Mouse (Mus musculus): Measurements from ENCODE around the gene Usb1. TPM values are rescaled to one million over a fixed set of nuclear protein-coding genes. Genes with fewer than 3 reads are reported as not detected.
A peak's percentile ranks its signal among the peaks of the same experiment; 100 is the strongest.

Usb1 gene
- polyA plus RNA-seq (2015; fragmentation: Nextera tagmentation; extraction: Ambion mirVana) = 42.9 and 45.6 TPM in 2 replicates

DNA sequence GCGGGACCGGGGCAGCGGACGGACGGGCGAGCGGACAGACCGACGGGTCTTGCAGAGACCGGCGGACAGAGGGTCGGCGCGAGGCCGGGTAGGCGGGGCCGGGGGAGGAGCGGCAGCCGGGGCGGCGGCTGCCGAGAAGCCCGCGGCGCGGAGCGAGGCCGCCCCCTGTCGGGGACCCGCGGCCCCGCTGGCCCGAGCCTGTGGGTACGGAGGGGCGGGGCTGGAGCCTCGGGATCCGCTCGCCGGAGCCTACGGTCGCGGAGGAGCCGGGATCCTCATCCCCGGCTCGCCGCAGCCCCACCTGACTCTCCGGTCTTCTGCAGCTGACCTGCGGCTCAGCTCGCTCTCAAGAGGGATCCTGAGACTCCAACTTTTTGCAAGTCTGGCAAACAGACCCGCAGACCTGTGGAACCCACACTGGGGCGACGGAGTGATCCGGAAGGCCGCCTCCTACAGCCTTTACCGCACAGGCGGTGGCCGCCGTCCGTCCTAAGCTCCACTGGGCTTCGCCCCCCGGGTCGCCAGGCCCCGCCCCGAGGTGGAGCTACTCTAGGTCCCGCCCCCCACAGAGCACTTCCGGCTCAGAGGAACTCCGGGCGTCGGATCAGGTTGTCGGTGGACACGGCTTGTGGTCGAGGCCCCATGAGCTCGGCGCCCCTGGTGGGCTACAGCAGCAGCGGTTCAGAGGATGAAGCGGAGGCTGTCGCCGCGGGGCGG, at the start of gene Usb1, which contains the start of gene Zfp319:
Gene Usb1 (plus strand): TSS at position 565 of the 717 bp plus-strand sequence.
Gene Zfp319 (minus strand): TSS at position 231 of the 717 bp plus-strand sequence.
- Histone ChIP-seq H3K9ac (ENCODE audit: low read depth, low read length) (peak within 1 kb of the TSS; percentile 84), H3K9me3 (replicated peaks; ENCODE audit: low read length) (no peaks in the 10 kb centered on the region), H3K27me3 (ENCODE audit: insufficient read depth, low read length) (no peaks in the 10 kb centered on the region), H3K27ac (peak within 1 kb of the TSS; percentile 98), H3K4me3 (replicated peaks; ENCODE audit: low read depth, low read length) (peak within 1 kb of the TSS; percentile 81), H3K4me1 (replicated peaks; ENCODE audit: insufficient read depth, low read length) (peaks cover 5% of the 10 kb centered on the region; the same call in 1 of the 2 replicates), H3K36me3 (ENCODE audit: insufficient read depth, low read length) (peaks cover 27% of the 10 kb centered on the region), H3K4me2 (ENCODE audit: low read length) (peak within 1 kb of the TSS; percentile 86)
- WGBS = under 1% methylated on average over 65 of the region's 80 CpGs
- peak; percentile 97 for DNase-seq (ENCODE audit: low spot score)
- TF ChIP-seq CTCF (IDR thresholded peaks at IDR 0.05; ENCODE audit: low read depth) = peak; percentile 73
- peak; percentile 95 for ATAC-seq (replicated peaks; ENCODE audit: low FRiP score, low read depth)

DNA sequence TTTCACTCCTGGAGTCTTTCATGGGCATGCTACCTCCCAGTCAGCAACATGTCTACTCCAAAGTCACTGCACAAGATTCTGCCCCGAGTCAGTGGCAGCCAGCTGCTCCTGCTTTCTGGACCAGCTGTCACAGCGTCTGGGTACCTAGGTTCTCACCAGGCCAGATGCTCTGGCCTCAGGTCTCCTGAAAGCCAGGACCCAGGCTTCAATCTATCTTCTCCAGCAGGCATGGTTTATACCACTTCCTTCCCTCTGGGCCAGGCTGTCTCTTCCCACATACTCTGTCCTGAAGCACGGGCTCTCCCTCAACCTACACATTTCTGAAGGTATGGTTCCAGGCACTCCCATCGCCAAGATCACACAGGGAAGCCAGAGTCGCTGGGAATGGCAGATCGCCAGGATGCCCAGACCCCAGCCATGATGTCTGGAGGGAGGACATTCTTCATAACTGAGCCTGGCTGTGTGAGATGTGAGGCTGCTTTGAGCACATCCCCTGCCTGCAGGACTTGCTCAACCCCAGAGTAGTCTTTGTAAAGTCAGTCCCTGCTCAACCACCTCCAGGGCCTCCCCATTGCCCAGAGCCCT, 42.9 kb upstream of the Usb1 start:
- no peaks in the 10 kb centered on the region for H3K36me3 ChIP-seq (ENCODE audit: insufficient read depth, low read length)
- no peaks in the 10 kb centered on the region for H3K9me3 ChIP-seq (replicated peaks; ENCODE audit: low read length)
- no peak overlapping the region for H3K4me2 ChIP-seq (ENCODE audit: low read length)
- no peaks in the 10 kb centered on the region; the same call in 1 of the 2 replicates for H3K4me1 ChIP-seq (replicated peaks; ENCODE audit: insufficient read depth, low read length)
- H3K27ac ChIP-seq = no peak overlapping the region
- WGBS = 60% methylated on average over 6 of the region's 6 CpGs
- H3K9ac ChIP-seq (ENCODE audit: low read depth, low read length) = no peak overlapping the region
- H3K27me3 ChIP-seq (ENCODE audit: insufficient read depth, low read length) = no peaks in the 10 kb centered on the region
- TF ChIP-seq CTCF (IDR thresholded peaks at IDR 0.05; ENCODE audit: low read depth) = no peak
- DNase-seq (ENCODE audit: low spot score) (no peak), ATAC-seq (replicated peaks; ENCODE audit: low FRiP score, low read depth) (no peak)
- H3K4me3 ChIP-seq (replicated peaks; ENCODE audit: low read depth, low read length) = no peak overlapping the region

- TF ChIP-seq CTCF (IDR thresholded peaks at IDR 0.05; ENCODE audit: low read depth) = no peak
- no peaks in the 10 kb centered on the region for H3K36me3 ChIP-seq (ENCODE audit: insufficient read depth, low read length)
- ATAC-seq (replicated peaks; ENCODE audit: low FRiP score, low read depth) (peak; percentile 30), DNase-seq (ENCODE audit: low spot score) (peak; percentile 89)
- peak overlapping the region; percentile 47; the same call in 1 of the 2 replicates for H3K9ac ChIP-seq (ENCODE audit: low read depth, low read length)
- no peaks in the 10 kb centered on the region for H3K27me3 ChIP-seq (ENCODE audit: insufficient read depth, low read length)
- H3K9me3 ChIP-seq (replicated peaks; ENCODE audit: low read length) = no peaks in the 10 kb centered on the region
- H3K4me1 ChIP-seq (replicated peaks; ENCODE audit: insufficient read depth, low read length) = no peaks in the 10 kb centered on the region; the same call in 1 of the 2 replicates
- WGBS = 50% methylated on average over 11 of the region's 11 CpGs
- H3K4me2 ChIP-seq (ENCODE audit: low read length) = peak overlapping the region; percentile 62
- peak overlapping the region; percentile 74 for H3K27ac ChIP-seq
- peak overlapping the region; percentile 24 for H3K4me3 ChIP-seq (replicated peaks; ENCODE audit: low read depth, low read length)
Observed at GRCm38 (mm10) chr8:95293172-95293571, 38.9 kb upstream of the Usb1 start.

- H3K36me3 ChIP-seq (ENCODE audit: insufficient read depth, low read length) = no peaks in the 10 kb centered on the region
- no peak for ATAC-seq (replicated peaks; ENCODE audit: low FRiP score, low read depth)
- peak overlapping the region; percentile 74 for H3K27ac ChIP-seq
- peak overlapping the region; percentile 24 for H3K4me3 ChIP-seq (replicated peaks; ENCODE audit: low read depth, low read length)
- H3K9me3 ChIP-seq (replicated peaks; ENCODE audit: low read length) = no peaks in the 10 kb centered on the region
- TF ChIP-seq CTCF (IDR thresholded peaks at IDR 0.05; ENCODE audit: low read depth) = no peak
- peak; percentile 76 for DNase-seq (ENCODE audit: low spot score)
- H3K4me1 ChIP-seq (replicated peaks; ENCODE audit: insufficient read depth, low read length) = no peaks in the 10 kb centered on the region; the same call in 1 of the 2 replicates
- peak overlapping the region; percentile 62 for H3K4me2 ChIP-seq (ENCODE audit: low read length)
- 27% methylated on average over 7 of the region's 7 CpGs for WGBS
- H3K9ac ChIP-seq (ENCODE audit: low read depth, low read length) = peak overlapping the region; percentile 47; the same call in 1 of the 2 replicates
- no peaks in the 10 kb centered on the region for H3K27me3 ChIP-seq (ENCODE audit: insufficient read depth, low read length)
Observed at GRCm38 (mm10) chr8:95293891-95294290, 38.2 kb upstream of the Usb1 start.

DNA sequence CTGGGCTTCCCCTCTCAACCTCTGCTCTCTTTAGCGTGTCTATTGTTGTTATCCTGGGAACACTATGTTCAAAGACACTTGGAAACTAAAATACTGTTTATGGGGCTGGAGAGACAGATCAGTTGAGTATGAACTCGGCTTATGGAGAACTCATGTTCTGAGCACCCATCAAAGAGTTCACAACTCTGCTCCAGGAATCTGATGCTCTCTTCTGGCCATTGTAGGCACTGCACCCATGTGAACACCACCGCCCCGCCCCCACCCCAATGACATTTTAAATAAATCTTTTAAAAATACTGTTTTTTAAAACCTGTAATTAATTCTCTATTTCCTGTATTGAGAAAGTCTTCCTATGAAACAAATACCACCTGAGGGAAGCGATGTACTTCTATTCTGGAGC, 29.7 kb upstream of the Usb1 start:
- H3K27ac ChIP-seq = no peak overlapping the region
- no peak overlapping the region for H3K4me2 ChIP-seq (ENCODE audit: low read length)
- TF ChIP-seq CTCF (IDR thresholded peaks at IDR 0.05; ENCODE audit: low read depth) = peak; percentile 83
- H3K27me3 ChIP-seq (ENCODE audit: insufficient read depth, low read length) = no peaks in the 10 kb centered on the region
- H3K9ac ChIP-seq (ENCODE audit: low read depth, low read length) = no peak overlapping the region
- H3K4me3 ChIP-seq (replicated peaks; ENCODE audit: low read depth, low read length) = no peak overlapping the region
- H3K36me3 ChIP-seq (ENCODE audit: insufficient read depth, low read length) = no peaks in the 10 kb centered on the region
- WGBS = 18% methylated on average over 5 of the region's 5 CpGs
- ATAC-seq (replicated peaks; ENCODE audit: low FRiP score, low read depth) (no peak), DNase-seq (ENCODE audit: low spot score) (peak; percentile 78)
- H3K4me1 ChIP-seq (replicated peaks; ENCODE audit: insufficient read depth, low read length) = no peaks in the 10 kb centered on the region
- no peaks in the 10 kb centered on the region for H3K9me3 ChIP-seq (replicated peaks; ENCODE audit: low read length)

- Histone ChIP-seq H3K9me3 (replicated peaks; ENCODE audit: low read length) (no peaks in the 10 kb centered on the region), H3K4me3 (replicated peaks; ENCODE audit: low read depth, low read length) (no peak overlapping the region), H3K4me1 (replicated peaks; ENCODE audit: insufficient read depth, low read length) (no peaks in the 10 kb centered on the region), H3K4me2 (ENCODE audit: low read length) (no peak overlapping the region), H3K27ac (no peak overlapping the region), H3K27me3 (ENCODE audit: insufficient read depth, low read length) (no peaks in the 10 kb centered on the region), H3K9ac (ENCODE audit: low read depth, low read length) (no peak overlapping the region), H3K36me3 (ENCODE audit: insufficient read depth, low read length) (no peaks in the 10 kb centered on the region)
- WGBS = 64% methylated on average over 4 of the region's 4 CpGs
- no peak for DNase-seq (ENCODE audit: low spot score)
- ATAC-seq (replicated peaks; ENCODE audit: low FRiP score, low read depth) = no peak
- TF ChIP-seq CTCF (IDR thresholded peaks at IDR 0.05; ENCODE audit: low read depth) = no peak
Observed at GRCm38 (mm10) chr8:95305526-95305925, 26.6 kb upstream of the Usb1 start.
